Mouse (Mus musculus) brain, embryonic 14.5 days (tissue): ENCODE measurements around the gene Prr5l.

Source experiments
- CTCF ChIP-seq: fragments of 200-500 bp; IDR thresholded peaks from 2 replicates; pipeline ENCODE4 v1.5.1; 2012; ENCODE audit warnings: inconsistent platforms, mild to moderate bottlenecking, moderate library complexity, borderline replicate concordance; ENCODE audit not compliant: insufficient read depth, insufficient read length; ENCODE audit errors: extremely low read depth
- POLR2A ChIP-seq: fragments of 200-500 bp; IDR thresholded peaks from 2 replicates; pipeline ENCODE4 v1.6.1; 2012; ENCODE audit warnings: mild to moderate bottlenecking, inconsistent platforms, borderline replicate concordance; ENCODE audit not compliant: poor library complexity, insufficient read depth, insufficient read length, severe bottlenecking; ENCODE audit errors: extremely low read depth

- no peak for TF ChIP-seq POLR2A
- no peak for TF ChIP-seq CTCF
Observed at GRCm38 (mm10) chr2:101814272-101814625, 68.6 kb downstream of the Prr5l start.
